Mouse (Mus musculus) skeletal muscle tissue, adult 2 months (tissue): ENCODE measurements at regions not wholly inside any gene's neighbourhood (a gene's known extent, or its start where the extent isn't known, plus 50 kb on each side); places are given as distances from the start of the nearest gene placed in this dataset.

Experiments used
- DNase-seq: peaks from one replicate; pipeline ENCODE4 v3.0.0-alpha.2; 2012; ENCODE audit warnings: low read depth, low spot score

DNA sequence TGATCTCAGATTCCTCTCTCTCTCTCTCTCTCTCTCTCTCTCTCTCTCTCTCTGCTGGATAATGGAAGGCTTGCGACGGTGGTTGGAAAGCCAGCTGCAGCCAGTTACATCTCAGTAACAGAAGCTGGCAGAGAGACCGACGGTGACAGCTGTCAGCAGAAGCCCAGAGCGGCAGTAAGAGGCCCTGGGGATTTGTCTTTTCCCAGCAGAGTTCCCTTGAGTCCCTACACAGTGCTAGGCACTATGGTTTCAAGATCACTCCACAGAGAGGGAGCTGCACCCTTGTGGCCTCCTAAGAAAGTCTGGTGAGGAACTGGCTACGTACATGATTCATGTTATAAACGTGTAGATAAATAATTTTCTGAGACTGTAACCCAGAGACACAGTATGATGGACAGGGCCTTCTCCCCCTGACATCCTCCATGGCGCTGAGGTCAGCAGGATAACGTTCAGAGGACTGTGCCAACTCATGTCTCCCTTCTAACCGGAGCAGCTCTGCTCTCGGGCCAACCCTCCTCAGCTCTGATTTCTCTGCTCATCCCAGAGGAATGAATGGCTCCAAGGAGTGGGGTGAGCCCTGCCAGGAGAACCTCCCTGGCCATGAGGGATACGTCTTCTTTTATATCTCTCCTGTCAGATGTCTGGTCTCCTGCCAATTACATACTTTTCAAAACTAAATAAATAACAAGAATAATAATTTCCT lies 253.5 kb upstream of the Cadm1 start:
- no peak for DNase-seq

DNA sequence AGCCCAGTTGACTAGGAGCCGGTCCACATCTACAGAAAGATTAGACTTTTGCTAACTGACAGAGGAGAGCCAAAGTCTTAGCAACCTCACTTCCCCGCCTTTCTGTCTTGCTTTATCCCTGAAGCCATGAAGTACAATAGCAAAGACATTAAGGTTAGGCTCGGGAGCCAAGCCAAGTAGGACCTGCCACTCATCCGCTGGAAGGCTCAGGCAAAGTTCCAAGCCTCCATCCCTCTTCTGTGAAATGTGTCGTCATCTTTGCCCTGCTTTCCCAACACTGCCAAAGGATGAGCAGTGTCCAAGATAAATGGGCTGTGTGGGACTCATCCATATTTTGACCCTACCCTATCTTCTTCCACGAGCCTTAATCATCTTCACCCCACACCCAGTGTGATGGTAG lies 250.6 kb upstream of the Cadm1 start:
- DNase-seq: no peak

DNA sequence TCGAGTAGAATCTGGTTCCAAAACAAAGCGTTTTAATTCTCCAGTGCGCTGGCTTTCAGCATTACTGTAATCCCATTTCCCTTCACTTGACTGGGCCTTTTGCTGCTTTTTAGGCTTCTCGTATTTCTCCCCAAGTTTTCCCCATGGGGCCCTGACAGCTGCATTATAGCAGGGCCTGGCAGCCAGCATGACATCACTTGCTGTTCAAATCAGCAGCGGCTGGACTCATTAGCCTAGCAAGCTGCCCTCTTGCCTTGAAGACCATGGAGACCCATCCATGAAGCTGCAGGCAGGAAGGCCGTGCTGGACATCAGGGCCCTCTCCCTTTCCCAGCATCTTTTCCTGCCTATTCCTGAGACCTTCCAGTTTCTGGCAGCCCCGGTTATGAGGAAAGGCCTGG lies 249.8 kb upstream of the Cadm1 start:
- no peak for DNase-seq

DNA sequence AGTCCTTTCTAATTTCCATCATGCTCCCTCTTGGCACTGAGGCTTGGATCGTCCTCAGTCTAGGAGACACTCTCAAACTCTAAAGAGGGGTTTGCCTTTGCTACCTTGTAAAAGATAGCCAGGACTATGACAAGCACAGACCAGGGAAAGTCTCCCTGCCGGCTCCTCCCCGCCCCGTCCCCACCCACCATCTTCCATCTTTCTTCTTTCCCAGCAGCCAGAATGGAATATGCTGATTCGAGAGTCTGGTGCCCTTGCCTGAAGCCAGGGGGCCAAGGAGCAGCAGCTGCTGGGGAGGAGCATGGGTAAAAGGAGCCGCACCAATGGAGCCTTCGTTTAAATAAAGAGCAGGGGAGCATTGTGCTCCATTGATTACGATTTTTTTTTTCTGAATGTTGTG lies 249.4 kb upstream of the Cadm1 start:
- no peak for DNase-seq

DNA sequence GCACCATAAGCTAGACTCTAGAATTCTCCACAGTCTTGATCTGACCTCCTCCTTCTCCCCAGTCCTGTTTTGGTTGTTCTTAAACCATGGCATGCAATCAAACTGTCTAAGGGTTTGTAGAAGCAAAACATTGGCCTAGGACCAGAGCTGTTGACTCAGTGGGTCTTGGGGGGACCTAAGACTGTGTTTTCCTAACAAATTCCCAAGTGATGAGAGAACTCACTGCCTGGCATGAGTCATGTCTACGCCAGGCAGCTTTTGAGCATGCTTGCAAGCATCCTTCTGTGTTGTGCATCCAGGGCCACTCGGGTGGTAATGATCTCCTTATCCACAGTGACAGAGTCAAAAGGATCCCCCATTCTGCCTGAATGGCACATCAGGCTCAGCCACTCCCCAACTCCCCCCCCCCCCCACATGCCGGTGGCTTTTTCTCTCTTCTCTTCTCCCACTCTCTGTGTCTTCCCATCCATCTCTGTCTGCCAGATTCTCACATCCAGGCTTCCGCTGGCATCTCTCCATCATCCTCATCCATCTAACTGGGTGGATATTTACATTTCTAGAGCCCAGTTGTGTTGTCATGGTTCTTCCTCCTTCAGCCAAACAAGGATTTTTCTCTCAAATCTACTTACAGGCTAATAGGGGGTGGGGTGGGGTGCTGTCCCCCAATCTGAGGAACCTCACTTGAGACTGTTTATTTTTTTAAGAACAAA lies 246.1 kb upstream of the Cadm1 start:
- DNase-seq: no peak

DNA sequence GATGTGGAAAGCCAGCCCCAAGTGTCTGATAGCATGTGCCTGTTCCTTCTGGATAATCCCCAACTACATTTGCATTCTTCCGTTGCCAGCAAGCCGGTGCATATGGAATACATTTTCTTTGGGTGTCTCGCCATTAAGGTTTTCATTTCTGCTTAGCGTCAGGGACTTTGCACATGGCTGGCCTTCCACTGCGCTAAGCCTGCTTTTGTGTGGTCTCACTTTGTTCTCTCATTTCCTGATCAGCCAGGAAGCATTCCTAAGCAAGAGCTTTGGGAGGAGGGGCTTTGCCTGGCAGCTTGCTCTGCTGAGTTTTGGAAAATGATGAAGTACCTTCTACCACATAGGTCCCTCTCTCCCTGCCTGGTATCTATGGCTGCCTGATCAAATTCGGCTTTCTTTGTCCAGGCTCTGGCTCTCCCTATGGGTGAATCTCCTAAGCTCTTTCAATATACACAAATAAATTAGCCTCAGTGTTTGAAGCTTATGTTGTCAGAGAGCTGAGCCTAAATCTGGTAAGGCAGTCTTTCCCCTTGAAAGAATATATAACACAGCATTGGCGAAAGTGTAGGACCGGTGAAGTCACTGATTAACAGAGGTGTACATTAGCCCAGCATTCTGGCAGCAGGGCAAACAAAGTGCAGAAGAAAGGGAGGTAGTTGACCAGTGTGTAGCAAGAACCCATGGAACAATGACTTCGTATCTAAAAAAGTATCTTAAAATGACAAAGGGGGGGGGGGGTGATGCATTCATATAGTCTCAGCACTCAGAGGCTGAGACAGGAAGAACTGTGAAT lies 242.8 kb upstream of the Cadm1 start:
- no peak for DNase-seq

DNA sequence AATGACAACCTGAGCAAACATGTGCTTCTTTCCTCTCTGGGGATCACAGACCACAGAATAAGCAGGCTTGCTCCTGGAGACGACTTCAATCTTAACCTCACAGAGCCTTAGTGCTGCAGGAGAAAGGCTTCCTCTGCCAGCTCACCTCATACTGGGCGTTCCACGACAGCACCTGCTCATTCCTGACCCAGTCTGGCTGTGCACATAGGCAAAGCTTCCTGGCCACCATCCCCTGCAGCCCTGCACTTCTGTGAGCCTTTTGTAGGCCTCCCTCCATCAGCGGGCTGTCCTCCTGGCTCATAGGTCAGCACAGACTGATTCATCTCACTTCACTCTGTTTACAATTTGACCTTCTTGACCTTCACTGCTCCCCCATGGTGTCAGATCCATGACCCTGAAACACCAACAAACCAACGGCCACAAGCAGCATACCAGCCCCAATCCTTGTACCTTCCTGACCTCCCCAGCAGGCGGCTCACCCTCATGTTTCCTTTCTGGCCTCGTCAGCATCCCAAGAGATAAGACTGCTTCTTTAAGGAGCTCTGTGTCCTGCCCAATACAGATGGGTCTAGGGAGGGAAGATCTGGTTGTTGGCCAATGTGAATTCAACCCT lies 241.3 kb upstream of the Cadm1 start:
- DNase-seq: no peak

DNA sequence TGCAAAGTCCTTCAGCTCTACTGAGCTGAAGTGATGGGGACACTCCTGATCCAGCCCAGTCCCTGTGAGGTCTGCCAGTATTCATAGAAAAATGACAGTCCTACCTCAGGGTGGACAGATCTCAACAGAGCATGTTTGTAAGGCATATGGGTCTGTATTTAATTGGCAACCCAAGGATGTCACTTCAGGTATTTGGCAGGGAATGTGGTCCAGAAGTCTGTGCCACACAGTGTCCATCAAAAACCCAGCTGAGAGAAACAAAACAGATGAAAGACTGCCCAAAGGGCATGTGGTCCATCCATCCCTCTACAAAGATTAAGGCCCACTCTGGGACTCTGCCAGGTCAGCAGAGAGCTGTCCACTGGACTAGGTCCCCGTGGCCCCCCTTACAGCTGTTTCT lies 229.3 kb upstream of the Cadm1 start:
- DNase-seq: no peak

DNA sequence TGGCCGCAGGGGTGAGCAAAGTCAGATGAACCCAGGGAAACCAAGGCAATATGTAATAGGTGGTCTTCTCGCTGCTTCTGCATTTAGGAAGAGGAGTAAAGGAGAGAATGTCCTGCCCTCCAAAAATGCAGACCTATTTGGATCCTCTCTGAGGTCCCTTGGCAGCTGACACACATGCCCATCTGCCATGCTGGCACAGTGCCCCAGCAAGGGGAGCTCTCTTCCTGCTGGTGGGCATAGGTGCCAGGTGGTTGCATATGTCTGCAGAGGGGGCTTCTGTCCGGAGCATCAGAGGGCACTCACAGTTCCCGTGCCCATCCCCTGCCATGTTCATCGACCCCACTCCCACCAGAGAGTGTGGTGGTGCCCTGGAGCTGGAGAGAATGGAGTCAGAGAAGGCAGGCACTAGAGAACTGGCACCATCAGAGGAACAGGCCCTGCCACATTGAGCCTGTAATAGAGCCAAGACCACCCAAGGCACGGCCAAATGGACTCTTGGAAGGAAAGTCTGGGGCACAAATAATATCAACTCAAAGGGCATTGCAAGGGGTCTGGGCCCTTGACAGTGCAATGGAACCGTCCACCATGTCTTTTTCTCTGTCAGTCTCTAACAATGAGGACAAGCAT lies 222.7 kb upstream of the Cadm1 start:
- DNase-seq: no peak

DNA sequence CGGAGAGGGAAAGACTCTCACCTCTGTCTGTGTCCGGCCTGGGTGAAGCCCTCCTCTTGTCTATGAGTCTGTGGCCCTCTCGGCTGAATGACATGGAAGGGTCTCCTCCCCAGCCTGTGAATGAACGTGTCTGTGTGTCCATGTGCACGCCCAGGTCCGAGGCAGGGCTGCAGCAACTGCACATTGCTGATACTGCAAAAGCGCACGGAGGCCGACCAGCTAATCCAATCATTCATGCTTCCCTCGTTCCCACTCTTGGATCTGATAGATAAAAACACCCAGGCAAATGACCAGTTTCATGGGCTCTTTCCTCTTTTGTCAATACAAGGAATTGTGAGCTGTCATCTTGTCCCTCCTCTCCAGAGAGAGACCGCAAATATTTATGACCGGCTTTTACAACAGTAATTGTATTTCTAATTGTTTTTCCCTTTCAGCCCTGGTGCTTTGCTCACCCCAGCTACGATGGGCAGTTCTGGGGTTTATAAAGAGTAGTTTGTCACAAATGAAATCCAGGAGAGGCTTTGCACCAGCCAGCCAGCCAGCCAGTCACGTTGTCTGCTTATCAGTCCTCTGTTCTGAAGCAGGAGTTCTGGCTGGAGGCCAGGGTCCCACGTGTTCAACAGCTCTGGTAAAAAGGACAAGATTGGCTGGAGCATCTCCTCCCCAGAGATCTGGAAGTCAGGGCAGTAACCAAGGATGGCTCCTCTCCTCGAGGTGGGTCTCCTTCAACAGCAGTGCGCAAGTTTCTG lies 222.0 kb upstream of the Cadm1 start:
- DNase-seq: no peak

DNA sequence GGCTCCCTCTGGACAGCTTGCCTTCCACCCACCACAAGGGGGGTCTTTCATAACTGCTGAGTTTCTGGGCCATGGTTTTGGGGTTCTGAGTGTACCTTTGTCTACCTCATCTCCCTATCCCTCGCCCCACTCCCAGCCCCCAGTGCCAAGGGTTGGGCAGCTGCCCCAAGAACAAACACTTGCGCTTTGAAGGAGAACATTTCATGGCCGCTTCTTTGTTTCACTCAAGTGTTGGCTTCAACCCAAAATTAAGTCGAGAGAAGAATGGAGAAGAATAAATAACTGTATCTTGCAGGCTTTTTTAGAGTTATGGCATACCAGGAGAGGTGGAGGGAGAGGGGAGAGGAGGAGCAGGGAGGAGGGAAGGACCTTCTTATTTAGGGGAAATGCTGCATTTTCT lies 216.5 kb upstream of the Cadm1 start:
- DNase-seq: no peak

DNA sequence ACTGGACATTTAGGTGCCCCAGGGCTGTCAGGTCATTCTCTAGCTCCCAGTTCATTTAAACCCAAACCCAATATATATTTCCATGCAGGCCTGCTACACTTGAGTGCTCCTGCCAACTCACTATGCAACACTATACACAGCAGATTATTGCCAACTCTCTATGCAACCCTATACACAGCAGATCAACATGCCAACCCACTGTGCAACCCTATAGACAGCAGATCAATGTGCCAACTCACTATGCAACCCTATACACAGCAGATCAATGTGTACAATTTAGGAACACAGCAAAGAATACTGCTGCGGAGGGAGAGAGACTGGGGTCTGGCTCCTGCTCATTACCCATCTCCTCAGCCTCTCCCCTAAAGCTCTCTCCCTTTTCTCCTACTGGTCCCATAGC lies 215.7 kb upstream of the Cadm1 start:
- DNase-seq: no peak

DNA sequence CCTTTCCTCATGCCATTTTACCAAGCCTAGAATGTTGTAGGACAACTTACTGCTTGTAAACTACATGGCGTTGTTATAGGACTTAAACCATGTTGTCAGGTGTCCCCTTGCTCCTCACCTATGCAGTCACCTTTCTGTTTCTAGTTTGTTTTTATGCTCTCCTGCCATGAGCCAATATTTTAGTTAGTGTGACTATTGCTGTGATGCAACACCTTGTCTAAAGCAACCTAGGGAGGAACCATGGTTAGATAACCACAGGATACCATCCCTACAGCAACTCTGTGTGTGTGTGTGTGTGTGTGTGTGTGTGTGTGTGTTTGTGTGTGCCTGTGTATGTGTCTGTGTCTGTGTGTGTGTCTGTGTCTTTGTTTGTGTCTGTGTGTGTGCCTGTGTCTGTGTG lies 209.6 kb upstream of the Cadm1 start:
- DNase-seq: no peak

DNA sequence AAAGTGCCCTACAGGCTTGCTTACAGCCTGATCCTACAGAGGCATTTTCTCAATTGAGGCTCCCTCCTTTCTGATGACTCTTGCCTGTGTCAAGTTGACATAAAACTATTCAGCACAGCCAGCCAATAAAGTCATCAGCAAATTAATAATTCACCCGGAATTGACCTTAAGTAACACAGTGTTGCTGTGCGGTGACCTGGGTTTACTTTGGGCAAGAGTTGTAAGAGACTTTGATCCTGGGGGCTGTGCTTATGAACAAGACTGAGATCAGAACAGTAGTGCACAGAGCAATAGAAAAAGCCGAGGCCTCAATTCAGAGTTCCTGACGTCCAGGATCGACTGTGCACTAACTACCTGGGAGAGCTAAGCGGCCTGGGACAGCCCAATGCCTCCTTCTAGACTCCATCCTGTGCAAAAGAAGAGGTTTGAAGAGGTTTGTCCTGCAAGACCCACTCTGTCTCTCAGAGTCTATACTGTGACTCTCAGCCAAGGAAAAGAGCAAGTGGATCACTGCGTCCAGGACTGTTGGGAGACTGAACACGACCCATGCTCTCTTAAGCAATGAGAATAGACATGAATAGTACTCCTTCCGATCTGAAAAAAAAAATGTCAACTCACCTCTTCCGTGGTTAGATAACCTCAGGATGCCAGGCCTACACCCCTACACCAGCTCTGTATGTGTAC lies 208.7 kb upstream of the Cadm1 start:
- no peak for DNase-seq

DNA sequence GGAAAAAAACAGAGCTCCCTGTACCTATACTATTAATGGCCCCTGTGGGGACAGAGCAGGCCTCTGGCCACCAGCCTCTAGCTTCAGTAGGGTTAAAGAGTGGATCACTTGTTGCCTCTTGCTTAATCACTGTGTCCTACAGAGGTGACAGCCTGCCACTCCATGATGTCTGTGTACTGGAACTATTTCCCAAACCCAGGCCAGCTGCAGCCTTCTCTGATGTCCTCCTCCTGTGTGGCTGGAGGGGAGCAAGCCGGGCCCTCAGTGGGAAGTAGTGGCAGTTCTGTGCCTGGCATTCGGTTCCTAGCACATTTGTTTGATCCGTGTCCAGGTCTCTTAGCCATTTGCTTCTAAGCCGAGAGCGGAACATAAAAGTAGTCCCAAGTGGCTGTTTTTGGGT lies 207.7 kb upstream of the Cadm1 start:
- DNase-seq: peak; percentile 1

DNA sequence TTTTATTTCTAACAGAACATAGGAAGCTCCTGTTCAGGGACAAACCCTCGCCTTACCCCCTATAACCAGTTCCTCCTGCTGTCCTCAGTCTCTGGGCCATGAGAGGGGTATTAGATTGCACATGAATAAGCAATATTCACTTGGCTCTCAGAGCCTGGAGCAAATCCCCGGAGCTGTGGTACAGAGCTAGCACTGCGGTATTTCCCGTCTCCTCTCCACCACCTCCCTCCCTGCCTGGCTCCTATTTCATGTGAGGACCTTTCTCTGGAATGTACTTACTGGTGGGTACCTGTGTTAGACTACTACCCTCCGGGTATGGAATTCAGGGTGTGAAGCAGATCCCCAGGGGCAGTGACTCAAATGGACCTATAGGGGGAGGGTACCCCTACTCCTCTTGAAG lies 206.9 kb upstream of the Cadm1 start:
- no peak for DNase-seq

DNA sequence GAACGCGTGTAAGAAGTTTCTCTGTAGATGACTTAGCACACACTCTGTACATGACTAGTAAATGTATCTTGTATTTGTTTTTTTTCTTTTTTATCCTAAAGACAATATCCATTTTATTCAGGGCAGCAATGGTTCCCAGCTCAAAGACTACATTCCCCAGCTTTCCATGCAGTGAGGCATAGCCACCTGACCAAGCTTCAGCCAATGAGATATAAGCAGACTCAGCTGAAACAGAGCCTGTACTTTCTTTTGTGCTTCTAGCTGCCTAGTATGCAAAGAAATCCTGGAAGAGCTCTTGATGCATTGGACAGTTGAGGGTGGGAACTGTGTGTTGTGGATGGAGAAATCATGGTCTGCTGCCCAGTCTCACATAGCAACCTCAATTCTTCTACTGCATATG lies 202.4 kb upstream of the Cadm1 start:
- no peak for DNase-seq

DNA sequence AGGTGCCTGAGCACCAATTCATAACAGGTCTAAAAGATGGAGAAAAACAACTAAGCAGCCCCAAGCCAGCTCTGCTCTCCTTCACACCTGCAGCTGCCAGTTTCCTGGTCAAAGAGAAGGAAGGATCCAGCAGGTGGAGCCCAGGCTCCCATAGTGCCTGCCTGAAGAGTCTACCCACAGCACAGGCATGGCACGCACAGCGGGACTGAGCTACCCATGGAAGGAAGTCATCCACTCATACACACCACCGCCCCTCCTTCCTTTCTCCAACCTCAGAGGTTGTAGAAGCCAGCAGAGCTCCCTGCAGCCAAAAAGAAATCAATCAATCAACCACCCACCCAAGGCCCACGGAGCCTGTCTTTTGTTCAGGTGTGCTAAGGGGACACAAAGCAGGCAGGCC lies 197.0 kb upstream of the Cadm1 start:
- DNase-seq: no peak

DNA sequence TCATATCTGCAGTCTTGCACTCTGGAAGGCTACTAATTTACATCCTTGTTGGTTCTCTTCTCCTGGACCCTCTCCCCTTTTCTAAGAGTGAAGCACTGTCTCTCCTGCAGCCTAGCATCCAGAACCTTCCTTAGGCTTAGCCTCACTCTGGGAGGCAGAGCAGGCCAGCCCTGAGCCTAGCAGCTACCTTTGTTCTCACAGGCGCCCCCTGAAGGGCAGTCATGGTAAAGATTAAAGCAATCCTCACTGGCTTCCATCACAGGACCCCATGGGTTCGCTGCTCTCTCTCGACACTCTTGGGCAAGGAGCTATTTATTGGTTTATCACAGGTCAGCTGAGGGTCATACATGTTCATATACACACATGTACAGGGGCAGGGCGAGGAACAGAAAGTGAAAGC lies 191.8 kb upstream of the Cadm1 start:
- no peak for DNase-seq

DNA sequence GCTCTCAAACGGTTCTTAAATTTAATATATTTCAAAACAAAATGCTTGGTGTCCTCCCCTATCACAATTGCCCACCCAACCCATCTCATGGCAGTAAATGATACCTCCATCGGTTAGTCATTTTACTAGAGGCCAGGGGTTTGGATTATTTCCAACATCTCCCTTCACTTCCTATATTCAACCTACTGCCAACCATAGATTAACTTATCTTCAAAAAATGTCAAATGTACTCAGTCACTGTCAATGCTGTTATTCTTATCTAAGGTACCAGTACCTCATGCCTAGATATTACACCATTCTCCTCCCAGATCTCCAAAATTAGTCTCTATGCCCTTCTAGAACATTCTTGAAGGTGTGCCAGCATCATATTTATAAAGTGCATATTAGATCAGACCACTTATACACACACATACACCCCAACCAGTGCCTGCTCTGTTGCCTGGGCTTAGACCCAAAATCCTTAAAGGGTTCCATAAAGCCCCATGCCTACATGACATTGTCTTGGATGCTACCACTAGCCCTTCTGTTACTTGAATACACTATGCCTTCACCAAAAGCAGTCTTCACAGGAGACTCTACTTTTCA lies 183.4 kb upstream of the Cadm1 start:
- no peak for DNase-seq
